Mouse (Mus musculus): ENCODE measurements around the gene Gm7970.
"Not testable (repeated sequence)": the region's sequence is repeated elsewhere in the genome, so short reads cannot be mapped to it uniquely, and the experiment has no call there.

DNA sequence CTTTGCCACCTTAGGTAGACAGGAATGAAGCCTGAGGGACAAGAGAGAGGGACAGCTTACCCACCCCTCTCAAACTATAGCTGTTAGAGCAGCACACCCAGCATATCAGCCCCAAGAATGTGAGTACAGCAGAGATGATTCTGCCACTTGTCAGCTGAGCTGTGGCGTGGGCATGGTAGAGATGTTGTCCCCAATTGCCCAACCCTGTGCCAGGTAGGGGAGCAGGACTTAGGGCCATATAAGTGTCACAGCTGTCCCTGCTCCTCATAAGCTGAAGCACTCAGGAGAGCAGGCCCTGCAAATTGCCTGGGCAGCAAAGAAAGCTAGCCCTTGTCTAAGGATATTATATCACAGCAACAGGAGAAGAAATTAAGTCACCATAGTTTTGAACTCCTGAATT lies 30.7 kb downstream of the Gm7970 start:
- TF ChIP-seq CTCF (conservative IDR thresholded peaks at IDR 0.05; ENCODE audit: low read length); NANOG (IDR thresholded peaks at IDR 0.05; ENCODE audit: borderline replicate concordance, low read length); POU5F1 (IDR thresholded peaks at IDR 0.05; ENCODE audit: borderline replicate concordance, low read length): not testable (repeated sequence)

Measured in E14TG2a.4 (cell line).